Mouse (Mus musculus): ENCODE data around the gene Opn3.

DNA sequence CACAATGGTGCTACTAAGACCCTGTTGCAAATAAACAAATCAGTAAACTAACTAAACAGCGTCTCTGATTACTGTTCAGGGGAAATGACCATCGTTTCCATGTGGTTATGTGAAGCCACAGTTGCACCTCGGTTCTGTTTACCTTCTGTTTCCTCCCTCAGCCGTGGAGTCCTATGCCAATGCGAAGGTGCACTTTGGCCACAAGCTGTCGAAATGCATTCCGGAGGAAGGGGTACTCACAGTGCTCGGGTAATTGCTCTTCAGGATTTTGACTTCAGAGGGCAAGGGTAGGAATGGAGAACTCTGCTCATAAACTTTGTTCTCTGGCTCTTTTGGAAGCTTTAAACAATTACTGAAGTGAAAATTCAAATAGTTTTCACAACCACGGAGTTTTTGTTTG lies 45.6 kb downstream of the Opn3 start:
- TF ChIP-seq POLR2A (IDR thresholded peaks at IDR 0.05; ENCODE audit: control insufficient read depth, low read depth, low read length) (no peak), CTCF (IDR thresholded peaks at IDR 0.05; ENCODE audit: control insufficient read depth, insufficient read depth, insufficient replicate concordance, low read depth, low read length) (no peak)

All from testis, adult 2 months (tissue).